Mouse (Mus musculus): ENCODE data around the gene Hsp90b1. TPM values are rescaled to one million over a fixed set of nuclear protein-coding genes. Genes with fewer than 3 reads are reported as not detected.

Hsp90b1 gene
- total and polyA plus RNA-seq, 3 experiments = 44.4 to 483 (median 374) TPM

DNA sequence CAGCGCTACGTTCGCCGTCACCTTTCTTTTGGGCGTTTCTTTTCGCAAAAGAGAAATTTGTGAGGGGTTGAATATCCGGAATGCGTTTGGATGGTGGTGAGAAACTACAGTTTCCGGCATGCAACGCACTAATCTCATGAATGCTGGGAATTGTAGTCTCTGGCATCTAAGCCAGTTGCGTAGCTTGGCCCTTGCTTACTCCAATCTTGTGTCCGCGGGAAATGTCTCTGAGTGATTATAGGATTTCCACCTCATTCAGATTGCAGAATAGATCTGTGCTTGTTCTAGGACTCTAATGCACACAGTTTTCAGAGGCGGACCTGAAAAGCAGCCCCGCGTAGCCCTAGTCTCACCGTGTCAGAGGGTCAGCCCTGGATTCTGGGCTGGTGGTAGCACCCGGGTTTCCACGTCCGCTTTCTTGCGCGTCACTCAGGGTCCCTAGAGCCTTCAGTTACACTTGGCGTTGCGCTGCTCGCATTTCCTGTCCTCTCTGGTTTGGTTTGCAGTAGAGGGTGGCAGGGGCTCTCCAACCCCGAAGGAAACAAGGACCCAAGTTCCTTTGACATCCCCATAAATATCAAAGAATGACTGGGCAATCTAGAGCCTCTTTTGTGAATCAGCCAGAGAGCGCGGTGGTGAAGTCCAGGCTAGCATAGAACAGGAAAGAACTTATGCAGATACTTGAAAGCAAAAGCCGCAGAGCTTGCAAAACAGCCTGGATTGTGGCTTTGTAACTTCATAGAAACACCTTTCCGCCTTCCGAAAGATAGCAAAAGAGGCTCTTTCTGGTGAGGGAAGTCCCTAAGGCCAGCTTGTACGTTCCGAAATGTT, 828 bp upstream of the Hsp90b1 start:
- Histone ChIP-seq H3K79me2 (replicated peaks; ENCODE audit: control insufficient read depth, insufficient read depth, low read length) (peaks cover 1% of the 10 kb centered on the region; the same call in 1 of the 2 replicates), H3K9ac (ENCODE audit: low read depth, low read length) (peak overlapping the region; percentile 69), H3K27me3 (ENCODE audit: control insufficient read depth, insufficient read depth, low read length) (no peaks in the 10 kb centered on the region), H3K4me3 (peak overlapping the region; percentile 93), H3K36me3 (ENCODE audit: control insufficient read depth, insufficient read depth, low read length) (peaks cover 30% of the 10 kb centered on the region), H3K4me1 (ENCODE audit: control insufficient read depth, insufficient read depth, low read length) (peaks cover 7% of the 10 kb centered on the region), H3K27ac (peak overlapping the region; percentile 98)
- 3% methylated on average over 33 of the region's 33 CpGs for WGBS
- intact Hi-C loops (cut with DNase I) = loop anchor here (1.0 to 10.0 kb wide), 4 partner anchors 21 to 751 kb away; partner anchors contain the start of gene Rtcb
- peak; percentile 88 to 90 for DNase-seq
- TF ChIP-seq CTCF (IDR thresholded peaks at IDR 0.05) (no peak), POLR2A (IDR thresholded peaks at IDR 0.05; ENCODE audit: insufficient read depth, low read depth, low read length) (peak; percentile 71), EP300 (IDR thresholded peaks at IDR 0.05; ENCODE audit: insufficient read depth, low read depth, low read length) (0 out of 2 replicates have a peak, but pooled peaks have one; percentile 29)

DNA sequence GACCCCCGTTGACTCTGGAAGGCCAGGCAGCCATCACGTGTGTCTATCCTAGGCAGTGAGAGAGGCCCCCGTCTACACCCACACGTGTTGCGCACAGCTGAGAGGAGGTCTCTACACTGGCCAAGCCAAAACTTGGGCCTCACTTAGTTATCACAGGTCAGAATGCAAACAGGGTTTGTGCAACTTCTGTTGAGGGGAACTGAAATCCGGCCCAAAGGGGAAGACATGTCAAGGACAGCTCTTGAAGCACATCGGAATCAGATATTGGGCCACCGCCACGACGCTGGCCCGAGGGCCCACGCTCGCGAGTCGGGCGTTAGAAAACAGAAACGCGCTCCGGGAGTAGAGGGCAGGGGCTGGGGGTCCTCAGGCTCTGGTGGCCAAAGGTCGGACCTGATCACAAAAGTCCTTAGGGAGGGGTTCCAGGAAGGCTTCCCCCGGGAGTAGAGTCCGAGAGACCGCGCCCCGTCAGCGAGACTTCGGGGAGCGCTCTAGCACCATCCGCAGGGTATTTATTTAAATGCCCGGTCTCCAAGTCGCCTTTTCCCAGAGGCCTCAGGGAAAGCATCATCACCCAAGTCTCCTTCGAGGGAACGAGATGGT, 619 bp downstream of the Hsp90b1 start:
- H3K4me1 ChIP-seq (ENCODE audit: control insufficient read depth, insufficient read depth, low read length) = peaks cover 10% of the 10 kb centered on the region
- under 1% methylated on average over 33 of the region's 33 CpGs for WGBS
- intact Hi-C loops (cut with DNase I) = loop anchor here (2.0 to 10.0 kb wide), 3 partner anchors 20 to 750 kb away; partner anchors contain the start of gene Rtcb
- peak overlapping the region; percentile 98 for H3K27ac ChIP-seq
- H3K27me3 ChIP-seq (ENCODE audit: control insufficient read depth, insufficient read depth, low read length) = no peaks in the 10 kb centered on the region
- H3K79me2 ChIP-seq (replicated peaks; ENCODE audit: control insufficient read depth, insufficient read depth, low read length) = peaks cover 3% of the 10 kb centered on the region
- no peak for TF ChIP-seq EP300 (IDR thresholded peaks at IDR 0.05; ENCODE audit: insufficient read depth, low read depth, low read length)
- TF ChIP-seq POLR2A (IDR thresholded peaks at IDR 0.05; ENCODE audit: insufficient read depth, low read depth, low read length) = no peak
- TF ChIP-seq CTCF (IDR thresholded peaks at IDR 0.05) = no peak
- H3K9ac ChIP-seq (ENCODE audit: low read depth, low read length) = peak overlapping the region; percentile 79
- peak overlapping the region; percentile 93 for H3K4me3 ChIP-seq
- H3K36me3 ChIP-seq (ENCODE audit: control insufficient read depth, insufficient read depth, low read length) = peaks cover 44% of the 10 kb centered on the region
- peak; percentile 50 to 55 for DNase-seq

GRCm38 (mm10) chr10:86704141-86704540, 1.2 kb downstream of the Hsp90b1 start:
- WGBS = 1% methylated on average over 8 of the region's 8 CpGs

GRCm38 (mm10) chr10:86703375-86703774, 1.9 kb downstream of the Hsp90b1 start:
- no peak for TF ChIP-seq EP300 (IDR thresholded peaks at IDR 0.05; ENCODE audit: insufficient read depth, low read depth, low read length)
- no peak for TF ChIP-seq CTCF (IDR thresholded peaks at IDR 0.05)
- TF ChIP-seq POLR2A (IDR thresholded peaks at IDR 0.05; ENCODE audit: insufficient read depth, low read depth, low read length) = no peak
- Histone ChIP-seq H3K9ac (ENCODE audit: low read depth, low read length) (no peak overlapping the region), H3K27me3 (ENCODE audit: control insufficient read depth, insufficient read depth, low read length) (no peaks in the 10 kb centered on the region), H3K36me3 (ENCODE audit: control insufficient read depth, insufficient read depth, low read length) (peaks cover 52% of the 10 kb centered on the region), H3K27ac (no peak overlapping the region), H3K4me1 (ENCODE audit: control insufficient read depth, insufficient read depth, low read length) (peaks cover 10% of the 10 kb centered on the region), H3K4me3 (peak overlapping the region; percentile 93), H3K79me2 (replicated peaks; ENCODE audit: control insufficient read depth, insufficient read depth, low read length) (peaks cover 3% of the 10 kb centered on the region)
- 34% methylated on average over 4 of the region's 4 CpGs for WGBS
- intact Hi-C loops (cut with DNase I) = loop anchor here (10.0 kb wide), 2 partner anchors 389 to 749 kb away; partner anchors contain the start of gene Rtcb
- no peak for DNase-seq

More at GRCm38 (mm10) chr10:86704141-86704540, 1.2 kb downstream of the Hsp90b1 start:
- Histone ChIP-seq H3K27me3 (ENCODE audit: control insufficient read depth, insufficient read depth, low read length) (no peaks in the 10 kb centered on the region), H3K36me3 (ENCODE audit: control insufficient read depth, insufficient read depth, low read length) (peaks cover 48% of the 10 kb centered on the region), H3K4me3 (peak overlapping the region; percentile 93), H3K27ac (peak overlapping the region; percentile 98), H3K79me2 (replicated peaks; ENCODE audit: control insufficient read depth, insufficient read depth, low read length) (peaks cover 3% of the 10 kb centered on the region), H3K4me1 (ENCODE audit: control insufficient read depth, insufficient read depth, low read length) (peaks cover 10% of the 10 kb centered on the region), H3K9ac (ENCODE audit: low read depth, low read length) (peak overlapping the region; percentile 79; the same call in 1 of the 2 replicates)
- no peak for TF ChIP-seq POLR2A (IDR thresholded peaks at IDR 0.05; ENCODE audit: insufficient read depth, low read depth, low read length)
- no peak for TF ChIP-seq EP300 (IDR thresholded peaks at IDR 0.05; ENCODE audit: insufficient read depth, low read depth, low read length)
- DNase-seq = no peak
- intact Hi-C loops (cut with DNase I) = loop anchor here (2.0 to 10.0 kb wide), 3 partner anchors 19 to 749 kb away; partner anchors contain the start of gene Rtcb

- WGBS = 30% methylated on average over 4 of the region's 4 CpGs
- TF ChIP-seq POLR2A (IDR thresholded peaks at IDR 0.05; ENCODE audit: insufficient read depth, low read depth, low read length) (no peak), CTCF (IDR thresholded peaks at IDR 0.05) (no peak), EP300 (IDR thresholded peaks at IDR 0.05; ENCODE audit: insufficient read depth, low read depth, low read length) (no peak)
- peaks cover 10% of the 10 kb centered on the region for H3K4me1 ChIP-seq (ENCODE audit: control insufficient read depth, insufficient read depth, low read length)
- DNase-seq = no peak
- intact Hi-C loops (cut with DNase I) = loop anchor here (10.0 kb wide), 2 partner anchors 388 to 748 kb away; partner anchors contain the start of gene Rtcb
- peaks cover 3% of the 10 kb centered on the region for H3K79me2 ChIP-seq (replicated peaks; ENCODE audit: control insufficient read depth, insufficient read depth, low read length)
- peak overlapping the region; percentile 33; the same call in 1 of the 2 replicates for H3K9ac ChIP-seq (ENCODE audit: low read depth, low read length)
- H3K27me3 ChIP-seq (ENCODE audit: control insufficient read depth, insufficient read depth, low read length) = no peaks in the 10 kb centered on the region
- H3K27ac ChIP-seq = no peak overlapping the region
- H3K4me3 ChIP-seq = no peak overlapping the region
- H3K36me3 ChIP-seq (ENCODE audit: control insufficient read depth, insufficient read depth, low read length) = peaks cover 52% of the 10 kb centered on the region
These were observed 2.9 kb downstream of the Hsp90b1 start for GRCm38 (mm10) chr10:86702312-86702920.

Measured in heart, adult 2 months (tissue).